Mouse (Mus musculus): ENCODE measurements at regions not wholly inside any gene's neighbourhood (a gene's known extent, or its start where the extent isn't known, plus 50 kb on each side); places are given as distances from the start of the nearest gene placed in this dataset.

GRCm38 (mm10) chr5:51764416-51764815 lies 196.9 kb upstream of the Ppargc1a start:
- H3K4me2 ChIP-seq = no peak overlapping the region
- no peaks in the 10 kb centered on the region for H3K9me3 ChIP-seq
- 87% methylated on average over 7 of the region's 7 CpGs for WGBS
- H3K27ac ChIP-seq = no peak overlapping the region
- no peak overlapping the region for H3K9ac ChIP-seq
- no peak overlapping the region for H3K4me3 ChIP-seq
- H3K4me1 ChIP-seq = no peaks in the 10 kb centered on the region
- H3K27me3 ChIP-seq (replicated peaks) = no peaks in the 10 kb centered on the region
- no peaks in the 10 kb centered on the region for H3K36me3 ChIP-seq (replicated peaks)
- ATAC-seq (replicated peaks) = no peak

GRCm38 (mm10) chr5:51763599-51763998 lies 196.1 kb upstream of the Ppargc1a start:
- ATAC-seq (replicated peaks) = no peak
- Histone ChIP-seq H3K4me2 (no peak overlapping the region), H3K36me3 (replicated peaks) (no peaks in the 10 kb centered on the region), H3K9ac (no peak overlapping the region), H3K27me3 (replicated peaks) (no peaks in the 10 kb centered on the region), H3K9me3 (no peaks in the 10 kb centered on the region), H3K4me3 (no peak overlapping the region), H3K4me1 (no peaks in the 10 kb centered on the region), H3K27ac (no peak overlapping the region)
- WGBS = 63% methylated on average over 7 of the region's 7 CpGs

GRCm38 (mm10) chr5:51762352-51762751 lies 194.8 kb upstream of the Ppargc1a start:
- Histone ChIP-seq H3K27ac (no peak overlapping the region), H3K36me3 (replicated peaks) (no peaks in the 10 kb centered on the region), H3K27me3 (replicated peaks) (no peaks in the 10 kb centered on the region), H3K4me3 (no peak overlapping the region), H3K9me3 (no peaks in the 10 kb centered on the region), H3K4me1 (peaks cover 3% of the 10 kb centered on the region; the same call in 1 of the 2 replicates), H3K4me2 (no peak overlapping the region), H3K9ac (no peak overlapping the region)
- ATAC-seq (replicated peaks) = no peak
- 50% methylated on average over 3 of the region's 3 CpGs for WGBS

GRCm38 (mm10) chr5:51758289-51758688 lies 190.8 kb upstream of the Ppargc1a start:
- Histone ChIP-seq H3K4me2 (no peak overlapping the region), H3K27me3 (replicated peaks) (no peaks in the 10 kb centered on the region), H3K27ac (no peak overlapping the region), H3K36me3 (replicated peaks) (no peaks in the 10 kb centered on the region), H3K4me1 (peaks cover 3% of the 10 kb centered on the region; the same call in 1 of the 2 replicates), H3K9me3 (no peaks in the 10 kb centered on the region), H3K9ac (no peak overlapping the region), H3K4me3 (no peak overlapping the region)
- WGBS = 69% methylated on average over 2 of the region's 2 CpGs
- ATAC-seq (replicated peaks) = no peak

GRCm38 (mm10) chr5:51757864-51758263 lies 190.3 kb upstream of the Ppargc1a start:
- H3K4me1 ChIP-seq = peaks cover 3% of the 10 kb centered on the region; the same call in 1 of the 2 replicates
- no peaks in the 10 kb centered on the region for H3K36me3 ChIP-seq (replicated peaks)
- ATAC-seq (replicated peaks) = no peak
- no peaks in the 10 kb centered on the region for H3K27me3 ChIP-seq (replicated peaks)
- H3K9ac ChIP-seq = no peak overlapping the region
- no peak overlapping the region for H3K4me3 ChIP-seq
- H3K9me3 ChIP-seq = no peaks in the 10 kb centered on the region
- 67% methylated on average over 2 of the region's 2 CpGs for WGBS
- no peak overlapping the region for H3K4me2 ChIP-seq
- H3K27ac ChIP-seq = no peak overlapping the region

GRCm38 (mm10) chr5:51752024-51752423 lies 184.5 kb upstream of the Ppargc1a start:
- no peak overlapping the region for H3K9ac ChIP-seq
- H3K4me3 ChIP-seq = no peak overlapping the region
- H3K4me1 ChIP-seq = no peaks in the 10 kb centered on the region
- no peaks in the 10 kb centered on the region for H3K9me3 ChIP-seq
- ATAC-seq (replicated peaks) = no peak
- 75% methylated on average over 4 of the region's 4 CpGs for WGBS
- H3K27ac ChIP-seq = no peak overlapping the region
- no peak overlapping the region for H3K4me2 ChIP-seq
- H3K27me3 ChIP-seq (replicated peaks) = no peaks in the 10 kb centered on the region
- H3K36me3 ChIP-seq (replicated peaks) = no peaks in the 10 kb centered on the region

- WGBS = 89% methylated on average over 8 of the region's 8 CpGs
- no peaks in the 10 kb centered on the region for H3K36me3 ChIP-seq (replicated peaks)
- no peaks in the 10 kb centered on the region for H3K27me3 ChIP-seq (replicated peaks)
Measured at GRCm38 (mm10) chr5:51750456-51750855, 182.9 kb upstream of the Ppargc1a start.

GRCm38 (mm10) chr5:51740893-51741292 lies 173.4 kb upstream of the Ppargc1a start:
- H3K4me3 ChIP-seq = no peak overlapping the region
- no peak for ATAC-seq (replicated peaks)
- H3K27me3 ChIP-seq (replicated peaks) = no peaks in the 10 kb centered on the region
- WGBS = 89% methylated on average over 8 of the region's 8 CpGs
- no peak overlapping the region for H3K4me2 ChIP-seq
- no peaks in the 10 kb centered on the region for H3K9me3 ChIP-seq
- no peak overlapping the region for H3K27ac ChIP-seq
- no peaks in the 10 kb centered on the region for H3K4me1 ChIP-seq
- no peak overlapping the region for H3K9ac ChIP-seq
- H3K36me3 ChIP-seq (replicated peaks) = no peaks in the 10 kb centered on the region

More at GRCm38 (mm10) chr5:51750456-51750855, 182.9 kb upstream of the Ppargc1a start:
- no peak for ATAC-seq (replicated peaks)
- Histone ChIP-seq H3K9ac (no peak overlapping the region), H3K27ac (no peak overlapping the region), H3K4me2 (no peak overlapping the region), H3K9me3 (no peaks in the 10 kb centered on the region), H3K4me1 (no peaks in the 10 kb centered on the region), H3K4me3 (no peak overlapping the region)

- no peak for ATAC-seq (replicated peaks)
- no peak overlapping the region for H3K27ac ChIP-seq
- no peaks in the 10 kb centered on the region for H3K9me3 ChIP-seq
- WGBS = 38% methylated on average over 1 of the region's 1 CpGs
- no peak overlapping the region for H3K4me3 ChIP-seq
- H3K4me2 ChIP-seq = no peak overlapping the region
- no peaks in the 10 kb centered on the region for H3K27me3 ChIP-seq (replicated peaks)
- H3K9ac ChIP-seq = no peak overlapping the region
- no peaks in the 10 kb centered on the region for H3K4me1 ChIP-seq
- no peaks in the 10 kb centered on the region for H3K36me3 ChIP-seq (replicated peaks)
Measured at GRCm38 (mm10) chr5:51730241-51730640, 162.7 kb upstream of the Ppargc1a start.

GRCm38 (mm10) chr5:51729771-51730170 lies 162.2 kb upstream of the Ppargc1a start:
- Histone ChIP-seq H3K27me3 (replicated peaks) (no peaks in the 10 kb centered on the region), H3K9ac (no peak overlapping the region), H3K9me3 (no peaks in the 10 kb centered on the region), H3K36me3 (replicated peaks) (no peaks in the 10 kb centered on the region), H3K4me1 (no peaks in the 10 kb centered on the region), H3K4me2 (no peak overlapping the region), H3K27ac (no peak overlapping the region), H3K4me3 (no peak overlapping the region)
- ATAC-seq (replicated peaks) = no peak
- 85% methylated on average over 1 of the region's 1 CpGs for WGBS

- Histone ChIP-seq H3K9ac (no peak overlapping the region), H3K27me3 (replicated peaks) (no peaks in the 10 kb centered on the region), H3K9me3 (no peaks in the 10 kb centered on the region), H3K4me2 (no peak overlapping the region), H3K4me3 (no peak overlapping the region), H3K4me1 (no peaks in the 10 kb centered on the region), H3K27ac (no peak overlapping the region), H3K36me3 (replicated peaks) (no peaks in the 10 kb centered on the region)
- ATAC-seq (replicated peaks) = no peak
Measured at GRCm38 (mm10) chr5:51726762-51727161, 159.2 kb upstream of the Ppargc1a start.

- no peak overlapping the region for H3K4me2 ChIP-seq
- no peaks in the 10 kb centered on the region for H3K9me3 ChIP-seq
- H3K4me1 ChIP-seq = no peaks in the 10 kb centered on the region
- H3K27ac ChIP-seq = no peak overlapping the region
- no peaks in the 10 kb centered on the region for H3K36me3 ChIP-seq (replicated peaks)
- no peak overlapping the region for H3K9ac ChIP-seq
- WGBS = 69% methylated on average over 8 of the region's 8 CpGs
- no peaks in the 10 kb centered on the region for H3K27me3 ChIP-seq (replicated peaks)
- no peak overlapping the region for H3K4me3 ChIP-seq
- ATAC-seq (replicated peaks) = no peak
Measured at GRCm38 (mm10) chr5:51718911-51719310, 151.4 kb upstream of the Ppargc1a start.

GRCm38 (mm10) chr5:51718451-51718850 lies 150.9 kb upstream of the Ppargc1a start:
- Histone ChIP-seq H3K27ac (no peak overlapping the region), H3K36me3 (replicated peaks) (no peaks in the 10 kb centered on the region), H3K4me2 (no peak overlapping the region), H3K4me1 (no peaks in the 10 kb centered on the region), H3K9me3 (no peaks in the 10 kb centered on the region), H3K27me3 (replicated peaks) (no peaks in the 10 kb centered on the region), H3K9ac (no peak overlapping the region), H3K4me3 (no peak overlapping the region)
- WGBS = 61% methylated on average over 1 of the region's 1 CpGs
- no peak for ATAC-seq (replicated peaks)
